Mouse (Mus musculus) CD4-positive, CD25-positive, alpha-beta regulatory T cell, adult 2 months (primary cell): ENCODE measurements around the gene C330007P06Rik.

Source experiments
- DNase-seq: peaks from one replicate; pipeline ENCODE4 v3.0.0-alpha.2; 2012; ENCODE audit warnings: low read depth, low spot score

Gene C330007P06Rik

GRCm38 (mm10) chrX:36837069-36837676 lies 36.7 kb downstream of the C330007P06Rik start:
- DNase-seq: no peak

DNA sequence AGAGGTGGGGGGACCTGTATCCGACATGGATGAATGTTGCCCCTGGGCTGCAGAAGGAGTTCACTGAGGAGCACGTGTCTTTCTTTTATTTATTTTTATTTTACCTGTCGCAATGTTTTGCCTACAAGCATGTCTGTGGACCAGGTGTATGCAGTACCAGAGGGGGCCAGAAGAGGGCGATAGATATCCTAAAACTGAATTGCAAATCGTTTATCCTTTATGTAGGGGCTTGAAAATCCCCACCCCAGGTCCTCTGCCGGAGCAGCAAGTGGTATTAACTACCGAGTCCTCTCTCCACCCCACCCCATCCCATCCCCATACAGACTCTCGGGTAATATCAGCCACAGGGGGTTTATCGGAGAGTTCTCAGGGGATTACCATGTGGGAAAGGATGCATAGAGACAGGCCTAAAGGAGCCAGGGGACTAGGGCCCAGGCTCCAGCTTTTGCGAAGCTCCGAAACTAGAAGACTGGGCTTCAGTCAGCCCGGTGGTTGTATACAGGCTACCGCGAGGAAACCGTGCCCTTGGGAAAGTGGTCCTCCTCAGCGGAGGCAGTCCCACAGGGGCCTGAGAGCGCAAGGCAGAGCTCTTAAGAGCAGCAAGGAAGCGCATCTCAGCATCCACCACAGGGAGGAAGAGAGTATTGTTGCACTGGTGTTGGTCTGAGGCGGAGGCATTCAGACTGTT lies 40.4 kb downstream of the C330007P06Rik start:
- peak; percentile 77 for DNase-seq

DNA sequence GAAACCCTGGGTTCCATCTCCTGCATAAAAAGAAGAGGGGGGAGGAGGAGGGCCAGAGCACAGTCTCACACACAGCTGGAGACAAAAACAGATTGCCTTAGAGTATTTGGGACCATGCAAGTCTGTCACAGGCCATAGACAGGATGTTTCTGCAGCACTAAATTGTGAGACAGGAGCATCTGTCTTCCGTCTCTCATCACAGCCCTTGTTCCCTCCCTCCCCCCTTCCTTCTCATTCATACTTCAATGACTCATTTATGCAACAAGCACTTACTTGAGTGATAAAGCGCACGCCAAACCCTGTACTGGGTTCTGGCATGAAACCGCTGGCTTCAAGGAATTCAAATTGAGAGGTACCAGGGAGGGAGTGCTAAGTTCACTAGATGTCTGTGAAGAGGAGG lies 42.3 kb downstream of the C330007P06Rik start:
- no peak for DNase-seq

DNA sequence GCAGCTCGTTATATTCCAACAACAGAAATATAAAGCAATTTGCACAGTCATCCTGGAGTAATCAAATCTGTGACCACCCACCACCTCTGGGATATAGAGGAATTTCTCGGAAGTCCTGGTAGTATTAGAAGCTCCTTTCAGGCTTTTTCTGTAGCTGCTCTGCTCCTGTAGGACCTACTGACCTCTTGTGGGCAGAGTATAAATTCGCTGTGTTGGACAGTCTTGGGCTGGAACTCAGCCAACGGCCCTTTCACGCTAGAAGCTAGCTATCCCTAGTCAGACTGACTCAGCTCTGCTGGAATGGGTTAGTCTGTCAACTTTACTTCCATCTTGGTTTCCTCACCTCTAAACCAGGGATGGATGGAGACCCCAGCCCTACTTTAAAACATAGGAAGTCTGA lies 43.6 kb downstream of the C330007P06Rik start:
- no peak for DNase-seq

- no peak for DNase-seq
Measured at GRCm38 (mm10) chrX:36826873-36827272, 47.0 kb downstream of the C330007P06Rik start.

GRCm38 (mm10) chrX:36825032-36825431 lies 48.9 kb downstream of the C330007P06Rik start:
- DNase-seq: no peak

GRCm38 (mm10) chrX:36823932-36824711 lies 49.8 kb downstream of the C330007P06Rik start:
- DNase-seq: no peak

DNA sequence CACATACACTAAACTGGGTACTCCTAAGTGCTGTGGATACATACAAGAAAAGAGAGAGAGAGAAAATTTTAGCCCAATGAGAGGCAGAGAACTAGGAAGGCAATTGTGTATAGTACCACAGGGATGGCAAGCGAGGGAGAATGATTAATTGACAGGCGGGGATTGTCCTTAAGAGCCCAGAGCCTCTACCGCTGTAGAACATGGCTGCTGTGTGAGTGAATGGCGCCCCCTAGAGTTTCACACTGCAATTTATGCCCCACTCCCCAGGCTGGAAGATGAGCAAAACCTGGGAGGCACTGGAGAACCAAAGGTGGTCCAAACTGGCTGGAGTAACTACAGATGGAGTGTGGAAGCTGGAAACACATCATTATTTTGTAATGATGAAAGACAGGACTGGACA lies 53.7 kb downstream of the C330007P06Rik start:
- DNase-seq: peak; percentile 70

DNA sequence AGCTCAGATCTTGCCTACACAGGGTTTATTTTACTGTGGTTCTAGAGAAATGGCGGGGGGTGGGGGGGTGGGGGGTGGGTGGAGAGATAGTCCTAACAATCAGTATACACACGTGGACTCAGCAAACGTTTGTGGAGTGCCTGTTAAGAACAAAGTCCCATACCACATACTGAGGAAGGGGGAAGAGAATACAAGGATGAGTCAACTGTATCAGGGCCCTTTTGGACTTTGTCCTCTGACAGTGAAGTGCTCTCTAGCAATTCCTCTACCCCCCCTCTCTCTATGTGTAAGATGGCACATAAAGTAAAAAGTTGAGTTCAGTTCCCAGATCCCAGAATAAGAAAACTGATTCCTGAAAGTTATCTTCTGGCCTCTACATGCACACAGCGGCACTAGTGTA lies 54.3 kb downstream of the C330007P06Rik start:
- no peak for DNase-seq

GRCm38 (mm10) chrX:36816953-36817441 lies 56.9 kb downstream of the C330007P06Rik start:
- DNase-seq: no peak

DNA sequence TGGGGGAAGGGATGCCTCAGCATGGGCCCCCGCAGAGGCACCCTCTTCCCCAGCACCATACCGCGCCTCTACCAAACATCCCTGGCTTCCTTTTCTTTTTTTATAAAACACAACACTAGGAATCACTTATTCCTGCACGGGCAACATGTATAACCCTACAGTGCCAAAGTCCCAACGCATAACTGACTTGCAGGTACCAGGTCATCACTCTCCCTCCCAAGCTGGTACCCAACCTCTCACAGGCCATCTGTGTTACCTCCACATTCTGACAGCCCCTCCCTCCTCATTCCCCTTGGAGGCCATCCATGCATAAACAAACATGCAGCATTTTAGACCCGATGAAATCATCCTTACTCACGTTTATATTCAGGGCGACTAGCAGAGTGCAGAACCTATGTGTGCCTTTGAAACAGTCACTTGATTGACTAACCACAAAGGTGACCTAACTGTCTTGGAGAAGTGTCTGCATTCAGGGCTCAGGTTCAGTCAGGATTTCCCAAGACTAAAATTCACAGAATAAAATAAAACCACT lies 57.5 kb downstream of the C330007P06Rik start:
- DNase-seq: no peak

- no peak for DNase-seq
Measured at GRCm38 (mm10) chrX:36815439-36815838, 58.5 kb downstream of the C330007P06Rik start.

DNA sequence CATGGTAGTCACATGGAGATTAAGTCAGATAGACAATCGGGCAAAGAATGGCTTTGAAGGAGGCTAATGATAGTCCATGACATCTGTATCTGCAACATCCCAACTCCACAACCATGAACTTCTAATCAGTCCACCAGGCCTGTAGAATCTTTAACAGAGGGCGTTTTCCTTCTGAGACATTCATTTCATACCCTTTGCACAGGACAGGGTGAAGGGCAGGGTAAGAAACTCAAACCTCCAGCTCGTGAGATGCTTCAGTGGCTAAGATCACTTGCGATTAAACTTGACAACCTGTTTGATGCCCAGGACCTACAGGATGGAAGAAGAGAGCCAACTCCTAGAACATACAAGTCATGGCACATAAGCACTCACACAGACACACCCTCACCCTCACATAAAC lies 58.9 kb downstream of the C330007P06Rik start:
- DNase-seq: no peak

- DNase-seq: no peak
Measured at GRCm38 (mm10) chrX:36814161-36814836, 59.6 kb downstream of the C330007P06Rik start.

DNA sequence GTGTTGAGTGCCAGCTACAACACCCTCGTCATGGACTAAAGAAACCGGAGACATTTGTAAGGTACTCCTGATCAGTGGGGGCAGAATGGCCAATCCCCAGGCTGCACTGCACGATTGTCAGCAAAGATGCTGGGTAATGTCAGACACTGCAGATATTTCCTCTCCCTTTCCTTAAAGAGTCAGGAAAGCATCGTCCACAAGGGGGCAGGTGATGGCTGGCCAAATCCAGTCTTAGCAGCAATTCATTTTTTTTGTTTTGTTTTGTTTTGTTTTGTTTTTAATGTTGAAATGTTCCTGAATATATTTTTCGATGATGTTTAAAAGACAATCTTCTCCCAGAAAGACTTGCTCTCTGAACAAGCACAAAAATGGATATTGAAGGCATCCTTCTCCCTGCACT lies 62.5 kb downstream of the C330007P06Rik start:
- DNase-seq: peak; percentile 58

- DNase-seq: no peak
Measured at GRCm38 (mm10) chrX:36808318-36808683, 65.6 kb downstream of the C330007P06Rik start.

- DNase-seq: peak; percentile 90
Measured at GRCm38 (mm10) chrX:36807360-36808317, 66.3 kb downstream of the C330007P06Rik start.

- DNase-seq: no peak
Measured at GRCm38 (mm10) chrX:36805466-36806235, 68.3 kb downstream of the C330007P06Rik start.

DNA sequence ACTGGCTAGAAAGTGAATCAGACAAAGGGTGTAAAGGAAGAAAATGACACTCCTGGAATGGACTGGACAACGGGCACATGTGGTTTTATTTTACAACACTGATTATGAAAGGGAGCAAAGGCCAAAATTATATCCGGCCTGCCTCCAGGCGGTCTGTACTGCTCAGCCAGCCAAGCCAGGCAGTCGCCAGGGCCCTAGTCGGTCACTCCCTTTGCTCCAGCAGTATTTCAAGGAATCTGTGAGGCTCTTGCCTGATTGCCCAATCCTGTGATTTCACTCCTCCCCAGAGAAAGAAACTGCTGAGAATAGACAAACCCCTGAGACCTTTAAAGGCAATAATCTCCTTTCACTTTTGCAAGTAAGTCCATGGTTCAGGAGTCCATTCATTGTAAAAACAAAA lies 69.7 kb downstream of the C330007P06Rik start:
- DNase-seq: no peak

DNA sequence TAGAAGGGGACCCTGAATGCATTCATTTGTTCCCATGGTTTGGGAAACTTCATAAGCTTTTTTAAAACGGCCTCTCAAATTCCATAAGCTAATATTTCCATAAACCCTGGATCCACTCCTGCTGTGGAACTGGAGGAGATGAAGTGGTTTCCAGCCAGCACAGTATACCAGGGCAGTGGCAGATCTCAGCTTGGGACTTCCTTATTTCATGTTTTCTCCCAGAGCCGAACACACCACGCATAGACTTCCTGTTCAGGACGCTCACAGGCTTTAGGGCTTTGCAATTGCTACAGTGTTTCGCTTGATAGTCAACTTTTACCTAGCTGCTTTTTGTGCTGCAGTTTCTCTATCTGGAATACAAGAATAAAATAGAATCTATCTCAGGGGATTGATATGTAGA lies 70.7 kb downstream of the C330007P06Rik start:
- DNase-seq: no peak
